Mouse (Mus musculus) erythroblast, embryonic 14.5 days (primary cell): ENCODE results near the gene Cyp4b1.

ENCODE experiments used
- GATA1 ChIP-seq: IDR thresholded peaks from 2 replicates; pipeline ENCODE4 v1.6.1; 2012; ENCODE audit warnings: low read length, inconsistent platforms, mixed read lengths
- TAL1 ChIP-seq: IDR thresholded peaks from 3 replicates; pipeline ENCODE4 v1.6.1; 2012; ENCODE audit warnings: low read length, inconsistent platforms, mixed read lengths

DNA sequence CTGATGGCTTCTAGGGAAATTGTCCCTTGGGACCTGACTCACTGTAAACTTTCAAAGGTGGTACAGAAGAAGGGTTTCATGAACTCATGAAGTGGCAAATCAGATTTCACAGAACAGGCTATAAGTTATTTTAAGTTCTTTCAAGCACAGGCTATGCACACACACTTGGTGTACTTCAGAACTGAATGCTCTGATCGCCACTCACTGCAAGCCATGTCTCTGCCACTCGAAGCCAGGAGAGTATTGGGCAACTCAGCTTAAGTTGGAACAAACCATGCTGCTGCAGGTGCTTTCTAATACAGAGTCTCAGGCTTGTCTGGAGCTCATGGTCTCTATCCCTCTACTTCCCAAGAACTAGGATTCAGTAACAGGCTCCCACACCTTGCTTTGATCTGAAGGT, 71.7 kb downstream of the Cyp4b1 start:
- TF ChIP-seq GATA1: no peak
- no peak for TF ChIP-seq TAL1
